Mouse (Mus musculus): ENCODE measurements at regions not wholly inside any gene's neighbourhood (a gene's known extent, or its start where the extent isn't known, plus 50 kb on each side); places are given as distances from the start of the nearest gene placed in this dataset.

DNA sequence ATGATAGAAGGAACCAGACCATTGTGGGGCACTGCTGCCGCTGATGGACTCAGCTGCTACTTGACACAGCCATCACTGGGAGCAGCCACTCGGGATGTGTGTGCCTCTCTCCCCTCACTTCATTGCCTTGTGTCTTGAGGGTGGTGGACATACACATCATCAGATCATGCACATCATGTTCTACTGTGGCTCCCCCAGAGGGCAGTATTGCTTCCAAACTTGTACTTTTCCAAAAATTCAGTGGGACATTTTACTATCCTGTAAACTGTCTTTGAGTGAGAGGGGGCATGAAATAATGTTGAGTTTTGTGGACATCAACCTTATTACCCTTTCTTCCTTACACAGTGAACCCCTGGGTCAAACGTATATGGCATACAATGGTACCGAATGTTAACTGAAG lies 134.6 kb downstream of the Hhipl2 start:
- no peak for ATAC-seq (ENCODE audit: insufficient number of reproducible peaks, low FRiP score)
- H3K27me3 ChIP-seq (replicated peaks), result no peaks in the 10 kb centered on the region
- no peak overlapping the region for H3K9ac ChIP-seq
- H3K4me1 ChIP-seq (replicated peaks), result no peaks in the 10 kb centered on the region
- no peak overlapping the region for H3K27ac ChIP-seq (ENCODE audit: poor library complexity, severe bottlenecking)
- no peaks in the 10 kb centered on the region for H3K36me3 ChIP-seq
- 89% methylated on average over 4 of the region's 4 CpGs for WGBS
- no peak overlapping the region for H3K4me3 ChIP-seq
- no peak overlapping the region for H3K4me2 ChIP-seq
- no peaks in the 10 kb centered on the region for H3K9me3 ChIP-seq (replicated peaks)

- Histone ChIP-seq H3K4me1 (replicated peaks) (no peaks in the 10 kb centered on the region), H3K27ac (ENCODE audit: poor library complexity, severe bottlenecking) (no peak overlapping the region), H3K9ac (no peak overlapping the region), H3K4me3 (no peak overlapping the region), H3K4me2 (no peak overlapping the region), H3K27me3 (replicated peaks) (no peaks in the 10 kb centered on the region), H3K9me3 (replicated peaks) (no peaks in the 10 kb centered on the region), H3K36me3 (no peaks in the 10 kb centered on the region)
- no peak for ATAC-seq (ENCODE audit: insufficient number of reproducible peaks, low FRiP score)
- 80% methylated on average over 8 of the region's 8 CpGs for WGBS
These were observed 135.2 kb downstream of the Hhipl2 start for GRCm38 (mm10) chr1:183553219-183553618.

GRCm38 (mm10) chr1:183562853-183563252 lies 144.8 kb downstream of the Hhipl2 start:
- Histone ChIP-seq H3K36me3 (no peaks in the 10 kb centered on the region), H3K27ac (ENCODE audit: poor library complexity, severe bottlenecking) (no peak overlapping the region), H3K9ac (no peak overlapping the region), H3K4me1 (replicated peaks) (no peaks in the 10 kb centered on the region), H3K9me3 (replicated peaks) (0 out of 2 replicates have a peak, but pooled peaks cover 5% of the 10 kb centered on the region), H3K4me2 (no peak overlapping the region), H3K27me3 (replicated peaks) (no peaks in the 10 kb centered on the region), H3K4me3 (no peak overlapping the region)
- 94% methylated on average over 3 of the region's 3 CpGs for WGBS
- no peak for ATAC-seq (ENCODE audit: insufficient number of reproducible peaks, low FRiP score)

DNA sequence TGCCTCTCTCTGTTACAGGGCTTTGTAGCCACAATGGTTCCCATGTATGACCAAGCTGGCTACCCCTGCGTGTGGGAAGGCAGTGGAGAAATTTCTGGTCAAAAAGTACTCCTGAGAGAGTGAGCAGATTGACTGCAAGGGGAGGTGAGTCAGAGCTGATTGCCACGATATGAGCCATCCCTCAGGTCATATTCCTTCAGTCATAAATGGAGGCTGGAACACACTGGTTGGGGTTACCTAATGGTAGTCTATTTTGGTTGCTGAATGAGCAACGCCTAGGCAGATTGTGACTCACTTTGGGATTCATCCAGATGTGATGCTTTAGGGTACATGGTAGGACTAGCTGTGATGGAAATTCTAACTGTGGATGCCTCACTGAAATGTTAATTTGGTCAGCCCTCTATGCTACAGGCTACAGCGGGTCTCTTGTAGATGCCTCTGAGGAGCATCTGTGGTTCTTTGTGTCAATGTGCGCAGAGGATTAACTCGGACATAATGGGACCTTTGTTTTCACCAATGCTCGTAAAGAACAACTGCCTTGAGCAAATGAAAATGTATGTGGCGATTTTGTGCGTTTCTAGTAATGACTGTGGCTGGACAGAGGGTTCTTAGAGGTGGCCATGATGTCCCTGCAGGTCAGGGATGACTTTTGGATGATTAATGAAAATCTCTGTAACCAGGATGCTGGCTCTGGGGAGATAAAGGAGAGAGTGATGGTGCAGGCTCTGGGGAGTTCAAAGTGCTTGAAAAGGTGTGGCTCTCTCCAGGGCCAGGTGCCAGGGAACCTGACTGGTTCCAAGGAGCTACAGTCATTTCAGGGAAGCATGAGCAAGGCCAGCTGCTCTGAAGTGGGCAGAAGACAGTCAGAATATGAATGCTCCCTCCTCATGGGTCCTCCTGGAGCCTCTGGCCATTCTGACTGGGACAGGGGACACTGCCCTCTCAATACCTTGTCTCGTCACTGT lies 155.9 kb downstream of the Hhipl2 start:
- Histone ChIP-seq H3K4me2 (no peak overlapping the region), H3K9ac (no peak overlapping the region), H3K4me3 (no peak overlapping the region), H3K27ac (ENCODE audit: poor library complexity, severe bottlenecking) (no peak overlapping the region), H3K4me1 (replicated peaks) (no peaks in the 10 kb centered on the region), H3K27me3 (replicated peaks) (0 out of 2 replicates have a peak, but pooled peaks cover 2% of the 10 kb centered on the region), H3K9me3 (replicated peaks) (no peaks in the 10 kb centered on the region), H3K36me3 (no peaks in the 10 kb centered on the region)
- no peak for ATAC-seq (ENCODE audit: insufficient number of reproducible peaks, low FRiP score)
- WGBS, result 72% methylated on average over 10 of the region's 10 CpGs

GRCm38 (mm10) chr1:183584861-183585260 lies 166.8 kb downstream of the Hhipl2 start:
- no peak for ATAC-seq (ENCODE audit: insufficient number of reproducible peaks, low FRiP score)
- no peak overlapping the region for H3K4me3 ChIP-seq
- no peaks in the 10 kb centered on the region for H3K4me1 ChIP-seq (replicated peaks)
- H3K9ac ChIP-seq, result no peak overlapping the region
- H3K9me3 ChIP-seq (replicated peaks), result no peaks in the 10 kb centered on the region
- WGBS, result 74% methylated on average over 6 of the region's 6 CpGs
- no peak overlapping the region for H3K4me2 ChIP-seq
- no peaks in the 10 kb centered on the region for H3K27me3 ChIP-seq (replicated peaks)
- no peak overlapping the region for H3K27ac ChIP-seq (ENCODE audit: poor library complexity, severe bottlenecking)
- no peaks in the 10 kb centered on the region for H3K36me3 ChIP-seq

DNA sequence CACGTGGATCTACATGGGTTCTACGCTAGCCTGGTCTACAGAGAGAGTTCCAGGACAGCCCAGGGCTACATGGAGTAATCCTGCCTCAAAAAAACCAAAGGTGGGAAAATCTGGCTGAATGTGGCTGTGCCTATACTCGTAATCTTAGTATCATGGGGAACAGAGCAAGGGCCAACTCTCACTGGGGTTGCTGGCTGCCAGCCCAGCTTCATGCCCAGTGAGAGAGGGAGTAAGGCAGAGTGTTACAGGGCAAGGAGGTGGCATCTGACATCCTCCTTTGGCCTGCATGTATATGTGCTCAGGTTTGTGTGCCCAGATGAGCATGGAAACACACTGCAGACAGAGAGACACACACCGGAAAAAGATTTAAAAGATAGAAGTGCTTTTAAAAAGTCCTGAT lies 168.4 kb downstream of the Hhipl2 start:
- Histone ChIP-seq H3K27me3 (replicated peaks) (no peaks in the 10 kb centered on the region), H3K9me3 (replicated peaks) (no peaks in the 10 kb centered on the region), H3K9ac (no peak overlapping the region), H3K4me1 (replicated peaks) (no peaks in the 10 kb centered on the region), H3K36me3 (no peaks in the 10 kb centered on the region), H3K4me2 (no peak overlapping the region), H3K27ac (ENCODE audit: poor library complexity, severe bottlenecking) (no peak overlapping the region), H3K4me3 (no peak overlapping the region)
- ATAC-seq (ENCODE audit: insufficient number of reproducible peaks, low FRiP score), result no peak
- 79% methylated on average over 4 of the region's 4 CpGs for WGBS

- Histone ChIP-seq H3K36me3 (no peaks in the 10 kb centered on the region), H3K9ac (no peak overlapping the region), H3K4me2 (no peak overlapping the region), H3K27ac (ENCODE audit: poor library complexity, severe bottlenecking) (no peak overlapping the region), H3K4me3 (no peak overlapping the region), H3K4me1 (replicated peaks) (no peaks in the 10 kb centered on the region), H3K27me3 (replicated peaks) (no peaks in the 10 kb centered on the region), H3K9me3 (replicated peaks) (no peaks in the 10 kb centered on the region)
- WGBS, result 67% methylated on average over 5 of the region's 5 CpGs
- ATAC-seq (ENCODE audit: insufficient number of reproducible peaks, low FRiP score), result no peak
These were observed 177.3 kb downstream of the Hhipl2 start for GRCm38 (mm10) chr1:183595306-183595705.

DNA sequence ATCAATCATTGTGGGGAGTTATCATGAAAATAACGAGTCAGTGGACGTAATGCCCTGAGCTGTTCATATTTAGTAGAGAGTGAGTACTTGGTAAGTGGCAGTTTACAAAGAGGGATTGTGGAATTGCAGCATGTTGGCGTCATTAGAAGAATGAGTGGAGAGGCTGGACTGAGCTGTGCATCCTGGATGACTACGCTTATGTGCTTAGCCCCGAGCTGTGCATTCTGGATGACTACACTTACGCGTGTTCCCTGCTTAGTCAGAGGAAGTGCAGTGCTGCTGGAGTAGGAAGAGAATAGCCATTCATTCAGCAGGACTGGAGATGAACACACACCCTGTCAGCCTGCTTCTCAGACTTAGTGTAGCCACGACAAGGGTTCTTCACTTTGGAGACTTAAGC lies 182.5 kb downstream of the Hhipl2 start:
- no peak for ATAC-seq (ENCODE audit: insufficient number of reproducible peaks, low FRiP score)
- H3K9ac ChIP-seq, result no peak overlapping the region

DNA sequence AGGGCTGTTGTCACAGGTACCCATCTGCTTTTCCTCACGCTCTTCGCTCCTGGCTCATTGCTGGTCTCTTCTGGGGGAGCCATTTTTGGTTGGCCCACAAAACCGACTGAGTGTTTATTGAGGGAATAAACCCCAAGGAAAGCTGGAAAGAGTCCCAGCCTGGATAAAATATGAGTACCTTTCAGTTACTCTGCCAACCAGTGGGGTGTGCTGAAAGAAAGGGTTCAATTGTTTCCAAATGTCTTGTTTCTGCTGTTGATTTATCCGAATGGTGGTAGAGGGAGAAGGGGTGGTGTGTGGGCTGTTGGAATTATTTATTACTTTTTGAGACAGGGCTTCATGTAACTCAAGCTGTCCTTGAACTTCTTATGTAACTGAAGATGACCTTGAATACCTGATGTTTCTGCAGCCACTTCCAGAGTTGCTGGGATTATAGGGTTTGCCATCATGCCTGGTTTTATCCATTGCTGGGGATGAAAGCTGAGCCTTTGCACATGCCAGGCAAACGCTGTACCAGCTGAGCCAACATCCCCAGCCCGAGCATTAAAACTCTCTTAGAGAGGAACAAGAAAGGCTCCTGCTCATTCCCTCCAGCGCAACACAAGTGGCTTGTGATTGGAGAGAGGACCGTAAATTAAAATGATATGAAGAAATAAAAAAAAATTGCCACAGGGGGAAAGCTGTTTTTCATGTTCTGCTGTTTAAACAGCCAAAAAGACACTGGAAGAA lies 194.1 kb downstream of the Hhipl2 start:
- WGBS, result 77% methylated on average over 8 of the region's 8 CpGs
- Histone ChIP-seq H3K4me1 (replicated peaks) (no peaks in the 10 kb centered on the region), H3K9ac (no peak overlapping the region), H3K9me3 (replicated peaks) (no peaks in the 10 kb centered on the region), H3K27me3 (replicated peaks) (peaks cover 7% of the 10 kb centered on the region; the same call in 1 of the 2 replicates), H3K27ac (ENCODE audit: poor library complexity, severe bottlenecking) (no peak overlapping the region), H3K36me3 (no peaks in the 10 kb centered on the region), H3K4me2 (no peak overlapping the region), H3K4me3 (no peak overlapping the region)
- ATAC-seq (ENCODE audit: insufficient number of reproducible peaks, low FRiP score), result no peak

More for the DNA sequence above, 182.5 kb downstream of the Hhipl2 start:
- Histone ChIP-seq H3K4me1 (replicated peaks) (no peaks in the 10 kb centered on the region), H3K9me3 (replicated peaks) (no peaks in the 10 kb centered on the region), H3K4me3 (no peak overlapping the region), H3K36me3 (no peaks in the 10 kb centered on the region), H3K4me2 (no peak overlapping the region), H3K27ac (ENCODE audit: poor library complexity, severe bottlenecking) (no peak overlapping the region), H3K27me3 (replicated peaks) (no peaks in the 10 kb centered on the region)
- WGBS, result 71% methylated on average over 8 of the region's 8 CpGs

DNA sequence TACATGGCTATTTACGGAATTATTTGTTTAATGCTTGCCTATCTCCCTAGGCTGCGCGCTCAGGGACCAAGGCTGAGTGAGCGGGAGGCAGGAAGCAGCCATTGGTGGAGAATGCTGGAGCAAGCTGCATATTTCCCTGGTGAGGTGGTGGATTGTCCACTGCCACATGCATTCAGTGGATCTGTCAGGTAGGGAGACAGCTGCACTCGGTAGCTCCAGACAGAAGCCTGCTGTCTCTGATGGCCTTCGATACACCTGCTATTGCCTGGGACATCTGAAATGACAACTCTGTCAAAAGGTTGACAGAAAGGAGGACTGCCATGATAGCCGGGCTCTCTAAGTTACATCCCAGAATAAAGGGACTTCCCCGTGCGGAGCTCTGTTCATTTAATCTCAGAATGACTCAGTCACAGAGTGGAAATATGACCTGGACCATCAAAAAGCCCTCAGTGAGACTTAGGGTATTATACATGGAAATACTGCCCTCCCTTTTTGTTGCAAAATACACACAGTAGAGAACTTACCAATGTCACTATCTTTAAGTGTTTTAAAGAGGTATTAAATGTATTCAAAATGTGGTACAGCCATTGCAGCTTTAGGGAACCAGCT lies 201.5 kb downstream of the Hhipl2 start:
- no peaks in the 10 kb centered on the region for H3K36me3 ChIP-seq
- no peaks in the 10 kb centered on the region for H3K9me3 ChIP-seq (replicated peaks)
- no peaks in the 10 kb centered on the region for H3K4me1 ChIP-seq (replicated peaks)
- H3K9ac ChIP-seq, result no peak overlapping the region
- WGBS, result 73% methylated on average over 9 of the region's 9 CpGs
- no peak overlapping the region for H3K27ac ChIP-seq (ENCODE audit: poor library complexity, severe bottlenecking)
- H3K4me2 ChIP-seq, result no peak overlapping the region
- no peak for ATAC-seq (ENCODE audit: insufficient number of reproducible peaks, low FRiP score)
- no peak overlapping the region for H3K4me3 ChIP-seq
- H3K27me3 ChIP-seq (replicated peaks), result peaks cover 7% of the 10 kb centered on the region; the same call in 1 of the 2 replicates

DNA sequence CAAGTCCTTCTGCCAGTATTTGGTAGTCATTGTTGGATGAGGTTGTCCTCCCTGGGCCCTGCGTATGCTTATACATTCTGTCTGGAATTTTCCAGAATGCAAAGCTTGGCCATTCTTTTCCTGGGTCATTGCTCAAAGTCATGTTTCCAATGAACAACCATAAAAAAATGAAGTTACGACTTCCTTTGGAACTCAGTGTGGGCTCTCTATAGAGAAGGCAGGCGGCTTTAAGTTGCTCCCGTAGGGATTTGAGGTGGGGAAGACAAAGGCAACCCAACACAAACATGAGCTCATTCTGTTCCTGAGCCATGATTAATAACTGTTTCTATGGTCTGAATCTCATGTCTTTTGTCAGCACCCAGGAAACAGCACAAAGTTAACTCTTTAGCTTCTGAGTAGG lies 204.3 kb downstream of the Hhipl2 start:
- Histone ChIP-seq H3K4me1 (replicated peaks) (no peaks in the 10 kb centered on the region), H3K36me3 (no peaks in the 10 kb centered on the region), H3K27me3 (replicated peaks) (no peaks in the 10 kb centered on the region), H3K27ac (ENCODE audit: poor library complexity, severe bottlenecking) (no peak overlapping the region), H3K9ac (no peak overlapping the region), H3K4me3 (no peak overlapping the region), H3K4me2 (no peak overlapping the region), H3K9me3 (replicated peaks) (no peaks in the 10 kb centered on the region)
- 81% methylated on average over 4 of the region's 4 CpGs for WGBS
- no peak for ATAC-seq (ENCODE audit: insufficient number of reproducible peaks, low FRiP score)
